Mouse (Mus musculus): ENCODE measurements around the gene Msh3. TPM values are rescaled to one million over a fixed set of nuclear protein-coding genes. Genes with fewer than 3 reads are reported as not detected.

Msh3 gene
- polyA plus RNA-seq, 1 experiment from 2014 or later = 12.8 TPM

GRCm38 (mm10) chr13:92293883-92294282 lies 60.9 kb downstream of the Msh3 start:
- no peak for DNase-seq
- Histone ChIP-seq H3K36me3 (peaks cover 23% of the 10 kb centered on the region), H3K9ac (no peak overlapping the region), H3K4me2 (no peak overlapping the region), H3K4me1 (replicated peaks) (no peaks in the 10 kb centered on the region), H3K9me3 (replicated peaks) (no peaks in the 10 kb centered on the region), H3K27ac (no peak overlapping the region), H3K27me3 (no peaks in the 10 kb centered on the region), H3K4me3 (replicated peaks) (no peak overlapping the region)
- no peak for ATAC-seq (ENCODE audit: low read depth)
- 61% methylated on average over 5 of the region's 5 CpGs for WGBS (ENCODE audit: insufficient replicate concordance)

- H3K4me2 ChIP-seq = no peak overlapping the region
- no peaks in the 10 kb centered on the region for H3K27me3 ChIP-seq
- H3K27ac ChIP-seq = no peak overlapping the region
- H3K36me3 ChIP-seq = peaks cover 13% of the 10 kb centered on the region
- H3K9me3 ChIP-seq (replicated peaks) = no peaks in the 10 kb centered on the region
- H3K9ac ChIP-seq = no peak overlapping the region
- no peak for ATAC-seq (ENCODE audit: low read depth)
- no peak for DNase-seq
- no peak overlapping the region for H3K4me3 ChIP-seq (replicated peaks)
- WGBS (ENCODE audit: insufficient replicate concordance) = 65% methylated on average over 4 of the region's 4 CpGs
- H3K4me1 ChIP-seq (replicated peaks) = no peaks in the 10 kb centered on the region
Observed at GRCm38 (mm10) chr13:92291605-92292004, 63.2 kb downstream of the Msh3 start.

DNA sequence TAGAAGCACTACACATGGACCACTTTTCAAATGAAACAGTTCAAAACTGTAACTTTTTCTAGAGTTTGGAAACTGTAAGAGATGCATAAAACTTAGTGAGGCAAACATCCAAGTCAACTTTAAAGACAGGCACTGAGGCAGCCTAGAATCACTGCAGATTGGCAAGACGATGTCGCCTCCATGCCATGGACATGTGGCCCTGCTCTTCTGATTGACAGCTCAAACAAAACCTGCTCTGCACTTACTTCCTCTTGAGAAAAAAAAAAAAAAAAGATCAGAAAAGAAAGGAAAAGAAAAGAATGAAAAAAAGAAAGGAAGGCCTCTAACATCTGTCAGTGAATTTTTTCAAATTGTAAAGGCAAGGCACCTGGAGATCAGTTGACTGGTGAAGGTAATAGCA lies 77.8 kb downstream of the Msh3 start:
- Histone ChIP-seq H3K4me2 (no peak overlapping the region), H3K27me3 (no peaks in the 10 kb centered on the region), H3K9me3 (replicated peaks) (no peaks in the 10 kb centered on the region), H3K4me1 (replicated peaks) (no peaks in the 10 kb centered on the region), H3K36me3 (peaks cover 6% of the 10 kb centered on the region; the same call in 1 of the 2 replicates), H3K4me3 (replicated peaks) (no peak overlapping the region), H3K9ac (no peak overlapping the region), H3K27ac (no peak overlapping the region)
- ATAC-seq (ENCODE audit: low read depth) (no peak), DNase-seq (no peak)
- WGBS (ENCODE audit: insufficient replicate concordance) = 83% methylated on average over 2 of the region's 2 CpGs

- Histone ChIP-seq H3K4me2 (no peak overlapping the region), H3K9ac (no peak overlapping the region), H3K4me3 (replicated peaks) (no peak overlapping the region), H3K36me3 (peaks cover 3% of the 10 kb centered on the region; the same call in 1 of the 2 replicates), H3K4me1 (replicated peaks) (no peaks in the 10 kb centered on the region), H3K9me3 (replicated peaks) (no peaks in the 10 kb centered on the region), H3K27ac (no peak overlapping the region), H3K27me3 (no peaks in the 10 kb centered on the region)
- WGBS (ENCODE audit: insufficient replicate concordance) = 77% methylated on average over 9 of the region's 9 CpGs
- DNase-seq (no peak), ATAC-seq (ENCODE audit: low read depth) (no peak)
Observed at GRCm38 (mm10) chr13:92275292-92275691, 79.5 kb downstream of the Msh3 start.

DNA sequence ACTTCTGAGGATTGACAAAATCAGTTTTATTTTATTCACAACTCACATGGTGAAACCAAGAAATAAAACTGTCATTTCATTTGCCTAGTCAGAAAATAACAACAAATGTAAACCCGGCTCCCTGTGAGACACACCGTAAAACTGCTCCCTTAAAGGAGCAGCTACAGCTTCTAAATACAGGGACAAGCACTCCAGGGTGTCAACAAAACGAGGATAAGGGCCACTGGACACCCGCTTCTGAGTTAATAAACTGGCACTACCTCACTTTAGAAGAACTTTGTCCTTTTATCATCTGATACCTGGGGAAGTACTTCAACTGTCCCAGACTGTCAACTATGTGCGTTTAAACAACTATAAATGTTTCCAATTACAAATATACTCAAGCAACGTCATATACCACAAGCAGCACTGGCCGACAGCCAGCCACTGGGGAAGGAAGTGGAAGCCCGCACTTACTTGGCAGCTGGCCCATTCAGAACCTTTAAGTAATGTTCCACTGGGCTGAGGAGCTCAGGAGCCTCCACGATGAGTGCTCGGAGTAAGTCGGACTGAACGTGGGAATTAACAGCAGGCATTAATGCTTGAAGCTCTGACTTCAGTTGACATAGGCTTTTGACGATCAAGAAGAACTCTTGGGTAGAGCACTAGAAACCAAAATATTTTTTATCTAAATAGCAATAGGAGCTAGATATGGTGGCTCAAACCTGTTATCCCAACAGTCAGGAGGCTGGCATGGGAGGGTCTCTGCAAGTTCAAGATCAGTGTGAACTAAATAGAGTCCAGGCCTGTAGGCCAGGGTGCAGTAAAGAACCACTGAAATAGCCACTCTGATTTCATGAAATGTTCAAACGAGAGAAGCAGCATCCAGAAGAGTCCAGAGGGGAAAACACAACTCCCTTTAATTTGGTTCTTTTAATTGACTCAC lies 80.3 kb downstream of the Msh3 start:
- Histone ChIP-seq H3K4me2 (no peak overlapping the region), H3K27me3 (no peaks in the 10 kb centered on the region), H3K9me3 (replicated peaks) (no peaks in the 10 kb centered on the region), H3K27ac (no peak overlapping the region), H3K36me3 (peaks cover 3% of the 10 kb centered on the region; the same call in 1 of the 2 replicates), H3K4me3 (replicated peaks) (no peak overlapping the region), H3K9ac (no peak overlapping the region), H3K4me1 (replicated peaks) (no peaks in the 10 kb centered on the region)
- no peak for DNase-seq
- 75% methylated on average over 14 of the region's 14 CpGs for WGBS (ENCODE audit: insufficient replicate concordance)
- no peak for ATAC-seq (ENCODE audit: low read depth)

GRCm38 (mm10) chr13:92267076-92267475 lies 87.7 kb downstream of the Msh3 start:
- Histone ChIP-seq H3K9ac (no peak overlapping the region), H3K27me3 (no peaks in the 10 kb centered on the region), H3K27ac (no peak overlapping the region), H3K4me3 (replicated peaks) (no peak overlapping the region), H3K4me2 (no peak overlapping the region), H3K4me1 (replicated peaks) (no peaks in the 10 kb centered on the region), H3K36me3 (peaks cover 5% of the 10 kb centered on the region; the same call in 1 of the 2 replicates), H3K9me3 (replicated peaks) (no peaks in the 10 kb centered on the region)
- ATAC-seq (ENCODE audit: low read depth) (no peak), DNase-seq (no peak)
- WGBS (ENCODE audit: insufficient replicate concordance) = 48% methylated on average over 3 of the region's 3 CpGs

DNA sequence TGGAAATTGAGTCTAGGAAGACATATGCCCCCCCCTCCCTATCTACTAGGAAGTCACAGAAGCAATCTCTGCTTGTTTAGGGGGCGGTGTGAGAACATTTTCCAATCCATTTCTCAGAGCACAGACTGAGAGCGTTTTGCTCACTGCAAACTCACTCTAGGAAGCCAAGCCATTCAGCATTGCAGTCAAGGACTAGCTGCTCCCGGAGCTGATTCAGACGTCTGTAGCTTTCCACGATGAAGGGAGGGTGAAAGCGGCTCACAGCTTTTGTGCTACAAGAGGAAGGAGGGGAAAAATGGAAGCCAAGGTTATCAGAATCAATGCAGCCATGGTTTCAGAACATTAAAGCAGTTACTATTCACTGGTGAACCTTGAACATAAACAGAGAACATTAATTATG lies 91.2 kb downstream of the Msh3 start:
- H3K27me3 ChIP-seq = no peaks in the 10 kb centered on the region
- no peaks in the 10 kb centered on the region for H3K9me3 ChIP-seq (replicated peaks)
- H3K4me3 ChIP-seq (replicated peaks) = no peak overlapping the region
- no peak overlapping the region for H3K9ac ChIP-seq
- peaks cover 11% of the 10 kb centered on the region; the same call in 1 of the 2 replicates for H3K36me3 ChIP-seq
- no peak overlapping the region for H3K27ac ChIP-seq
- WGBS (ENCODE audit: insufficient replicate concordance) = 83% methylated on average over 6 of the region's 6 CpGs
- DNase-seq (no peak), ATAC-seq (ENCODE audit: low read depth) (no peak)
- H3K4me2 ChIP-seq = no peak overlapping the region
- no peaks in the 10 kb centered on the region for H3K4me1 ChIP-seq (replicated peaks)

GRCm38 (mm10) chr13:92261329-92261728 lies 93.5 kb downstream of the Msh3 start:
- ATAC-seq (ENCODE audit: low read depth) = no peak
- Histone ChIP-seq H3K27me3 (no peaks in the 10 kb centered on the region), H3K9ac (no peak overlapping the region), H3K27ac (no peak overlapping the region), H3K4me1 (replicated peaks) (no peaks in the 10 kb centered on the region), H3K9me3 (replicated peaks) (no peaks in the 10 kb centered on the region), H3K4me2 (no peak overlapping the region), H3K4me3 (replicated peaks) (no peak overlapping the region), H3K36me3 (peaks cover 11% of the 10 kb centered on the region; the same call in 1 of the 2 replicates)
- DNase-seq = no peak
- 73% methylated on average over 5 of the region's 5 CpGs for WGBS (ENCODE audit: insufficient replicate concordance)

DNA sequence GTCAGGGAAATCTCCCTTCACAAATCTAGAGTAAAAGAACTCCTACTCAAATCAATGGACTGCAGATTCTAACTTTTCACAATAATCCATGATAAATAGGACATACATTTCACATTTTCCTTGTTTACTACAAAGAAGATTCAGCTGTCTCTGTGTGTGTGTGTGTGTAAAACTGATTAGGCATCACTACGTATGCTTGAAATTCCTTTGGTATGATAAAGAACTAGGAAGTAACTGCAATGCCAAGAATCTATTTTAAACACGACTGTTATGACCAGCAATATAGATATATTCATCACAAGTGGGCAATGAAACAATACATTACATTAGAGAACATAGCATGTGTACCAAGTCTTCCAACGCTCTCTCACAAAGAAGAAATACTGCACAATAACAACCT lies 99.3 kb downstream of the Msh3 start:
- H3K9me3 ChIP-seq (replicated peaks) = no peaks in the 10 kb centered on the region
- no peak overlapping the region for H3K9ac ChIP-seq
- H3K4me1 ChIP-seq (replicated peaks) = no peaks in the 10 kb centered on the region
- no peak overlapping the region for H3K27ac ChIP-seq
- no peaks in the 10 kb centered on the region for H3K27me3 ChIP-seq
- no peak overlapping the region for H3K4me2 ChIP-seq
- ATAC-seq (ENCODE audit: low read depth) (no peak), DNase-seq (no peak)
- peaks cover 14% of the 10 kb centered on the region for H3K36me3 ChIP-seq
- no peak overlapping the region for H3K4me3 ChIP-seq (replicated peaks)
- WGBS (ENCODE audit: insufficient replicate concordance) = 53% methylated on average over 3 of the region's 3 CpGs

DNA sequence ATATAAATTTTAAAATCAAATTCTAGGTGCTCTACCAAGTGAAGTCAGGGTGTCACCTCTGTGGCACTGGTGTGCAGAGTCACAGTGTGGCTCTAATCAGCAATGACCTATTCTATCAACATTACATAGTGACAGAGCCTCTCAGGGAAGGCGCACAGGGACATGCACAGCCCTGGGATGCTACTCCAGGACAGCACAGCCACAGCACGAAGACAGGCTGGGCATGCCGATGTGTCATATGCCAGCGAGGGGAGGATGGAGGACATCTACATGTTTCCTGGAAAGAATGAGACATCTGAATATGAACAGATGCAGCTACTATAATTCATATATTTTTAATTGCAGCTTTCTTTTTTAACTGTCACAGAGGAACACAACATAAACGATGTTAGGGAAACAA lies 101.0 kb downstream of the Msh3 start:
- no peaks in the 10 kb centered on the region for H3K4me1 ChIP-seq (replicated peaks)
- ATAC-seq (ENCODE audit: low read depth) (no peak), DNase-seq (no peak)
- 83% methylated on average over 5 of the region's 5 CpGs for WGBS (ENCODE audit: insufficient replicate concordance)
- no peak overlapping the region for H3K4me3 ChIP-seq (replicated peaks)
- no peak overlapping the region for H3K4me2 ChIP-seq
- H3K27me3 ChIP-seq = no peaks in the 10 kb centered on the region
- H3K27ac ChIP-seq = no peak overlapping the region
- H3K9ac ChIP-seq = no peak overlapping the region
- H3K36me3 ChIP-seq = peaks cover 12% of the 10 kb centered on the region
- no peaks in the 10 kb centered on the region for H3K9me3 ChIP-seq (replicated peaks)

- Histone ChIP-seq H3K9ac (no peak overlapping the region), H3K9me3 (replicated peaks) (no peaks in the 10 kb centered on the region), H3K36me3 (peaks cover 12% of the 10 kb centered on the region; the same call in 1 of the 2 replicates), H3K27me3 (no peaks in the 10 kb centered on the region), H3K4me2 (no peak overlapping the region), H3K27ac (no peak overlapping the region), H3K4me3 (replicated peaks) (no peak overlapping the region), H3K4me1 (replicated peaks) (no peaks in the 10 kb centered on the region)
- DNase-seq = no peak
- ATAC-seq (ENCODE audit: low read depth) = no peak
Observed at GRCm38 (mm10) chr13:92252331-92252730, 102.5 kb downstream of the Msh3 start.

GRCm38 (mm10) chr13:92247576-92247975 lies 107.2 kb downstream of the Msh3 start:
- Histone ChIP-seq H3K9ac (no peak overlapping the region), H3K27ac (no peak overlapping the region), H3K27me3 (no peaks in the 10 kb centered on the region), H3K4me3 (replicated peaks) (no peak overlapping the region), H3K36me3 (peaks cover 13% of the 10 kb centered on the region; the same call in 1 of the 2 replicates), H3K4me1 (replicated peaks) (no peaks in the 10 kb centered on the region), H3K9me3 (replicated peaks) (no peaks in the 10 kb centered on the region), H3K4me2 (no peak overlapping the region)
- 79% methylated on average over 2 of the region's 2 CpGs for WGBS (ENCODE audit: insufficient replicate concordance)
- DNase-seq = no peak
- ATAC-seq (ENCODE audit: low read depth) = no peak
